Mouse (Mus musculus): Measurements from ENCODE around the gene Bmp15. TPM values are rescaled to one million over a fixed set of nuclear protein-coding genes. Genes with fewer than 3 reads are reported as not detected.

The Bmp15 gene
- polyA plus RNA-seq, 1 experiment from 2014 or later = 0.18 TPM

Other genes with a start within 250 kb of the Bmp15 start
- not detected in 2 replicates for gene AU022751, start 237.3 kb downstream of the Bmp15 start, polyA plus RNA-seq (2014; fragmentation: Nextera tagmentation; extraction: Ambion mirVana)
- 4.8 and 6.8 TPM in 2 replicates for gene Nudt10, start 147.7 kb downstream of the Bmp15 start, polyA plus RNA-seq (2014; fragmentation: Nextera tagmentation; extraction: Ambion mirVana)
- gene Shroom4, start 79.1 kb upstream of the Bmp15 start, polyA plus RNA-seq (2014; fragmentation: Nextera tagmentation; extraction: Ambion mirVana) = 6.9 and 8.5 TPM in 2 replicates